Mouse (Mus musculus) megakaryocyte, embryonic 14.5 days (primary cell): ENCODE data around the gene Atp6v1g2.

ENCODE experiments used
- FLI1 ChIP-seq: IDR thresholded peaks from 2 replicates; pipeline ENCODE4 v1.6.1; 2012; ENCODE audit warnings: low read length, inconsistent platforms, mixed read lengths
- GATA1 ChIP-seq: IDR thresholded peaks from 3 replicates; pipeline ENCODE4 v1.6.1; 2012; ENCODE audit warnings: mixed read lengths, low read length, inconsistent platforms, borderline replicate concordance

- no peak for TF ChIP-seq GATA1
- TF ChIP-seq FLI1, result no peak
These were observed 30.0 kb downstream of the Atp6v1g2 start for GRCm38 (mm10) chr17:35263523-35263883.
